Mouse (Mus musculus): ENCODE results near the gene Nubp2. TPM values are rescaled to one million over a fixed set of nuclear protein-coding genes. Genes with fewer than 3 reads are reported as not detected.

Nubp2 gene
- polyA plus RNA-seq, 1 experiment, result 38.5 TPM

GRCm38 (mm10) chr17:24932431-24932830, 46.3 kb upstream of the Nubp2 start:
- Histone ChIP-seq H3K4me2 (ENCODE audit: low read depth) (no peak overlapping the region), H3K36me3 (ENCODE audit: control insufficient read depth, insufficient read depth) (peaks cover 4% of the 10 kb centered on the region), H3ac (ENCODE audit: control insufficient read depth, insufficient read length) (no peak overlapping the region), H3K4me3 (no peak overlapping the region), H3K27me3 (ENCODE audit: control insufficient read depth, insufficient read depth, insufficient read length) (no peaks in the 10 kb centered on the region), H3K79me2 (ENCODE audit: control insufficient read depth, insufficient read depth) (peaks cover 83% of the 10 kb centered on the region)
- TF ChIP-seq CEBPB (IDR thresholded peaks at IDR 0.05; ENCODE audit: insufficient read depth, poor library complexity, severe bottlenecking) (no peak), USF1 (IDR thresholded peaks at IDR 0.05; ENCODE audit: low read depth) (no peak), TCF3 (IDR thresholded peaks at IDR 0.05; ENCODE audit: insufficient read length, low read depth) (no peak), POLR2AphosphoS2 (IDR thresholded peaks at IDR 0.05; ENCODE audit: insufficient read length, low read depth) (no peak), POLR2A (IDR thresholded peaks at IDR 0.05; ENCODE audit: insufficient read length, low read depth) (no peak), E2F4 (IDR thresholded peaks at IDR 0.05; ENCODE audit: insufficient read depth) (no peak), REST (IDR thresholded peaks at IDR 0.05; ENCODE audit: insufficient read depth, insufficient read length) (no peak), TCF12 (IDR thresholded peaks at IDR 0.05; ENCODE audit: insufficient read depth, poor library complexity, severe bottlenecking) (no peak), SRF (IDR thresholded peaks at IDR 0.05; ENCODE audit: control insufficient read depth, insufficient read length, low read depth) (no peak), MYOG (IDR thresholded peaks at IDR 0.05; ENCODE audit: control insufficient read depth in 1 of 3, insufficient read depth in 1 of 3, insufficient read length in 2 of 3, low read depth in 2 of 3) (no peak), MYOD1 (IDR thresholded peaks at IDR 0.05; ENCODE audit: control insufficient read depth in 1 of 3, insufficient read length in 2 of 3, low read depth in 2 of 3) (no peak), MAX (IDR thresholded peaks at IDR 0.05; ENCODE audit: low read depth) (no peak)

GRCm38 (mm10) chr17:24929506-24929905, 43.4 kb upstream of the Nubp2 start:
- peaks cover 85% of the 10 kb centered on the region for H3K79me2 ChIP-seq (ENCODE audit: control insufficient read depth, insufficient read depth)
- H3K27me3 ChIP-seq (ENCODE audit: control insufficient read depth, insufficient read depth, insufficient read length), result no peaks in the 10 kb centered on the region
- TF ChIP-seq MAX (IDR thresholded peaks at IDR 0.05; ENCODE audit: low read depth), result no peak
- TF ChIP-seq REST (IDR thresholded peaks at IDR 0.05; ENCODE audit: insufficient read depth, insufficient read length), result no peak
- no peak for TF ChIP-seq MYOG (IDR thresholded peaks at IDR 0.05; ENCODE audit: control insufficient read depth in 1 of 3, insufficient read depth in 1 of 3, insufficient read length in 2 of 3, low read depth in 2 of 3)
- no peak for TF ChIP-seq TCF3 (IDR thresholded peaks at IDR 0.05; ENCODE audit: insufficient read length, low read depth)
- no peak for TF ChIP-seq E2F4 (IDR thresholded peaks at IDR 0.05; ENCODE audit: insufficient read depth)
- no peak for TF ChIP-seq MYOD1 (IDR thresholded peaks at IDR 0.05; ENCODE audit: control insufficient read depth in 1 of 3, insufficient read length in 2 of 3, low read depth in 2 of 3)
- TF ChIP-seq USF1 (IDR thresholded peaks at IDR 0.05; ENCODE audit: low read depth), result no peak
- no peak for TF ChIP-seq CEBPB (IDR thresholded peaks at IDR 0.05; ENCODE audit: insufficient read depth, poor library complexity, severe bottlenecking)
- no peak for TF ChIP-seq TCF12 (IDR thresholded peaks at IDR 0.05; ENCODE audit: insufficient read depth, poor library complexity, severe bottlenecking)
- TF ChIP-seq SRF (IDR thresholded peaks at IDR 0.05; ENCODE audit: control insufficient read depth, insufficient read length, low read depth), result no peak
- no peak for TF ChIP-seq POLR2A (IDR thresholded peaks at IDR 0.05; ENCODE audit: insufficient read length, low read depth)
- no peak for TF ChIP-seq POLR2AphosphoS2 (IDR thresholded peaks at IDR 0.05; ENCODE audit: insufficient read length, low read depth)
- peak overlapping the region; percentile 70 for H3K4me2 ChIP-seq (ENCODE audit: low read depth)
- no peak overlapping the region for H3ac ChIP-seq (ENCODE audit: control insufficient read depth, insufficient read length)
- H3K4me3 ChIP-seq, result no peak overlapping the region
- H3K36me3 ChIP-seq (ENCODE audit: control insufficient read depth, insufficient read depth), result peaks cover 26% of the 10 kb centered on the region

GRCm38 (mm10) chr17:24923246-24923645, 37.1 kb upstream of the Nubp2 start:
- TF ChIP-seq TCF3 (IDR thresholded peaks at IDR 0.05; ENCODE audit: insufficient read length, low read depth), result no peak
- TF ChIP-seq MYOG (IDR thresholded peaks at IDR 0.05; ENCODE audit: control insufficient read depth in 1 of 3, insufficient read depth in 1 of 3, insufficient read length in 2 of 3, low read depth in 2 of 3), result no peak
- Histone ChIP-seq H3K4me2 (ENCODE audit: low read depth) (no peak overlapping the region), H3K36me3 (ENCODE audit: control insufficient read depth, insufficient read depth) (peaks cover 79% of the 10 kb centered on the region), H3K27me3 (ENCODE audit: control insufficient read depth, insufficient read depth, insufficient read length) (no peaks in the 10 kb centered on the region), H3ac (ENCODE audit: control insufficient read depth, insufficient read length) (no peak overlapping the region), H3K4me3 (no peak overlapping the region), H3K79me2 (ENCODE audit: control insufficient read depth, insufficient read depth) (peaks cover 39% of the 10 kb centered on the region)

GRCm38 (mm10) chr17:24913984-24914383, 27.8 kb upstream of the Nubp2 start:
- TF ChIP-seq USF1 (IDR thresholded peaks at IDR 0.05; ENCODE audit: low read depth), result no peak
- TF ChIP-seq TCF12 (IDR thresholded peaks at IDR 0.05; ENCODE audit: insufficient read depth, poor library complexity, severe bottlenecking), result no peak
- no peak for TF ChIP-seq CEBPB (IDR thresholded peaks at IDR 0.05; ENCODE audit: insufficient read depth, poor library complexity, severe bottlenecking)
- no peak for TF ChIP-seq MAX (IDR thresholded peaks at IDR 0.05; ENCODE audit: low read depth)
- no peak for TF ChIP-seq MYOD1 (IDR thresholded peaks at IDR 0.05; ENCODE audit: control insufficient read depth in 1 of 3, insufficient read length in 2 of 3, low read depth in 2 of 3)
- TF ChIP-seq REST (IDR thresholded peaks at IDR 0.05; ENCODE audit: insufficient read depth, insufficient read length), result no peak
- no peak for TF ChIP-seq SRF (IDR thresholded peaks at IDR 0.05; ENCODE audit: control insufficient read depth, insufficient read length, low read depth)
- TF ChIP-seq MYOG (IDR thresholded peaks at IDR 0.05; ENCODE audit: control insufficient read depth in 1 of 3, insufficient read depth in 1 of 3, insufficient read length in 2 of 3, low read depth in 2 of 3), result no peak
- TF ChIP-seq TCF3 (IDR thresholded peaks at IDR 0.05; ENCODE audit: insufficient read length, low read depth), result no peak
- no peak for TF ChIP-seq E2F4 (IDR thresholded peaks at IDR 0.05; ENCODE audit: insufficient read depth)
- no peak for TF ChIP-seq POLR2AphosphoS2 (IDR thresholded peaks at IDR 0.05; ENCODE audit: insufficient read length, low read depth)
- no peak for TF ChIP-seq POLR2A (IDR thresholded peaks at IDR 0.05; ENCODE audit: insufficient read length, low read depth)
- Histone ChIP-seq H3K4me3 (no peak overlapping the region), H3K27me3 (ENCODE audit: control insufficient read depth, insufficient read depth, insufficient read length) (no peaks in the 10 kb centered on the region), H3K36me3 (ENCODE audit: control insufficient read depth, insufficient read depth) (peaks cover 73% of the 10 kb centered on the region), H3K79me2 (ENCODE audit: control insufficient read depth, insufficient read depth) (no peaks in the 10 kb centered on the region), H3ac (ENCODE audit: control insufficient read depth, insufficient read length) (no peak overlapping the region), H3K4me2 (ENCODE audit: low read depth) (no peak overlapping the region)

- no peak overlapping the region for H3K4me2 ChIP-seq (ENCODE audit: low read depth)
- H3K4me3 ChIP-seq, result no peak overlapping the region
- H3ac ChIP-seq (ENCODE audit: control insufficient read depth, insufficient read length), result no peak overlapping the region
- TF ChIP-seq POLR2AphosphoS2 (IDR thresholded peaks at IDR 0.05; ENCODE audit: insufficient read length, low read depth) (no peak), TCF3 (IDR thresholded peaks at IDR 0.05; ENCODE audit: insufficient read length, low read depth) (no peak), SRF (IDR thresholded peaks at IDR 0.05; ENCODE audit: control insufficient read depth, insufficient read length, low read depth) (no peak), MYOD1 (IDR thresholded peaks at IDR 0.05; ENCODE audit: control insufficient read depth in 1 of 3, insufficient read length in 2 of 3, low read depth in 2 of 3) (no peak), E2F4 (IDR thresholded peaks at IDR 0.05; ENCODE audit: insufficient read depth) (no peak), REST (IDR thresholded peaks at IDR 0.05; ENCODE audit: insufficient read depth, insufficient read length) (no peak), MAX (IDR thresholded peaks at IDR 0.05; ENCODE audit: low read depth) (no peak), USF1 (IDR thresholded peaks at IDR 0.05; ENCODE audit: low read depth) (no peak), MYOG (IDR thresholded peaks at IDR 0.05; ENCODE audit: control insufficient read depth in 1 of 3, insufficient read depth in 1 of 3, insufficient read length in 2 of 3, low read depth in 2 of 3) (no peak), TCF12 (IDR thresholded peaks at IDR 0.05; ENCODE audit: insufficient read depth, poor library complexity, severe bottlenecking) (no peak), POLR2A (IDR thresholded peaks at IDR 0.05; ENCODE audit: insufficient read length, low read depth) (no peak), CEBPB (IDR thresholded peaks at IDR 0.05; ENCODE audit: insufficient read depth, poor library complexity, severe bottlenecking) (no peak)
- no peaks in the 10 kb centered on the region for H3K27me3 ChIP-seq (ENCODE audit: control insufficient read depth, insufficient read depth, insufficient read length)
- no peaks in the 10 kb centered on the region for H3K79me2 ChIP-seq (ENCODE audit: control insufficient read depth, insufficient read depth)
- H3K36me3 ChIP-seq (ENCODE audit: control insufficient read depth, insufficient read depth), result peaks cover 43% of the 10 kb centered on the region
Measured at GRCm38 (mm10) chr17:24907591-24907990, 21.4 kb upstream of the Nubp2 start.
